Mouse (Mus musculus) common myeloid progenitor, adult 5-6 weeks (primary cell): ENCODE measurements around the gene 9330182L06Rik. TPM values are rescaled to one million over a fixed set of nuclear protein-coding genes. Genes with fewer than 3 reads are reported as not detected.

Experiments
- ATAC-seq: replicated peaks from 2 replicates; pipeline ENCODE4 v1.8.0; 2016; ENCODE audit warnings: low read depth, mild to moderate bottlenecking, moderate TSS enrichment, inconsistent platforms; ENCODE audit not compliant: poor library complexity, severe bottlenecking
- total RNA-seq: library from RNA; stranded (forward); fragments of 200-1000, 187-1606 nt; gene quantifications from 2 replicates; pipeline ENCODE4 v1.2.3, GENCODE M21; 2017

The 9330182L06Rik gene
- total RNA-seq, 1 experiment from 2014 or later, result 3.1 TPM

GRCm38 (mm10) chr5:9495456-9495855, 229.5 kb downstream of the 9330182L06Rik start:
- no peak for ATAC-seq

DNA sequence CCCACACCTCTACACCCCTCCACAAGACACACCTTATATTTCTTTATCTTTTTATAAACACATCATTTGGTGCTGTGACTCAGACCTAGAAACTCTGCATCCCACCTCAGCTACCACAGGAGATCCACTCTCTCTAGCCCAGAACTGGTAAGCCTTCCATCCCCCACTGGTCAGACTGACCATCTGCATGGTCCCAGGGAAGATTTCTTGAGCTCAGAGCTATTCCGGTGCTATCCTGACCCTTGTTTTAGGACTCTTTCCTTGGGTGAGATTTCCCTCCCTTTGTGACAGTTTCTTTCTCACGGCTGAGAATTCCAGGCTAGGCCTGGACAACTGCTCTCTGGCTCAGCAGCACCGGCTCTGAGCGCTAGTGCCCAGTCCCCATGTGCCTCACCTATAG, 231.3 kb downstream of the 9330182L06Rik start:
- no peak for ATAC-seq

DNA sequence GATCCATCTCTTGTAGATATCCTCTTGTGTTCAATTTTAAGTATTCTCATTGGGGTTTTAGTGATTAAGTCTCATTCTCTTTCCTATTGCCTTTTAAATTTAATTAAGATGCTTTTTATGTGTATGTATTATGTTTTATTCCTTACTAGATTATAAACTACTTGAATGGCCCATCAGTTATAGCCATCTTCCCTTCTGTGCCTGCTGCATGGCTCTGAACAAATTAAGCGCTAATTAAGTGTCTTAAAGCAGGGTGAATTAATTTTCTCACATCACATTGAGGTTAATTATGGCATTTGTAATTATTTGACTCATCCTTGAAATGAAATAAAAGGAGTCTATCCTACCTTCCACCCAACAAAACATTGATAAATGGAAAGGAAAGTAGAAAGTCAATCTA, 245.1 kb downstream of the 9330182L06Rik start:
- no peak for ATAC-seq

DNA sequence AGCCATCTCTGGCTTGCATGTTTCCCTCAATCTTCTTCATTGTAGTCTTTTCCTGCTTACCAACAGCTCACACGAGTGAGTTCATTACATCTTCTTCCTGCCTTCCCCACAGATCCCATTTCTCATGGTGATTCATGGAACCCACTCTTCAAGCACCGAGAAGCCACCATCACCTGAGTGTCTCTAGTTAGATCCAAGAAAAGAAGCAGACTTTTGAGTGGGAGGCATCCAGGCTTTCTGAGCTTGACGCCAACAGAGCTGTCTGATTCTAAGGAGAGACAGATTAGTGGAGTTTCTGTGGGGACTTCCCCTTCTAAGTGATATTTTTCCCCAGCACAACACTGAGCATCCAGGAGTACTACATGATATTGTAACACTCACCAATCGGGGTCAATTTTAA, 259.6 kb downstream of the 9330182L06Rik start:
- no peak for ATAC-seq

Other genes with a start within 250 kb of the 9330182L06Rik start
- 5.8 and 13.2 TPM in 2 replicates for gene Tmem243, start 165.4 kb upstream of the 9330182L06Rik start, total RNA-seq
- 50.0 and 54.4 TPM in 2 replicates for gene Dmtf1, start 104.3 kb upstream of the 9330182L06Rik start, total RNA-seq